Mouse (Mus musculus) embryonic facial prominence, embryonic 15.5 days (tissue): ENCODE measurements around the gene Tnfrsf1a. TPM values are rescaled to one million over a fixed set of nuclear protein-coding genes. Genes with fewer than 3 reads are reported as not detected.
A peak's percentile ranks its signal among the peaks of the same experiment; 100 is the strongest.

Source experiments
- ATAC-seq: fragments of 200-750 bp; cut with Nextera tagmentation; 2 replicates; pipeline ENCODE4 v1.8.0; 2017; ENCODE audit warnings: low read depth, moderate TSS enrichment; ENCODE audit not compliant: insufficient number of reproducible peaks, low FRiP score, low TSS enrichment
- H3K27ac ChIP-seq: fragments of 300-500 bp; sonication (generic); replicated peaks from 2 replicates; pipeline ENCODE4 v1.5.1; 2015; ENCODE audit warnings: mild to moderate bottlenecking, inconsistent platforms
- H3K27me3 ChIP-seq: fragments of 300-500 bp; sonication (generic); 2 replicates; pipeline ENCODE4 v1.6.1; 2015; ENCODE audit warnings: inconsistent platforms
- H3K36me3 ChIP-seq: fragments of 300-500 bp; sonication (generic); 2 replicates; pipeline ENCODE4 v1.6.1; 2015; ENCODE audit warnings: mild to moderate bottlenecking, inconsistent platforms
- H3K4me1 ChIP-seq: fragments of 300-500 bp; sonication (generic); 2 replicates; pipeline ENCODE4 v1.6.1; 2015; ENCODE audit warnings: inconsistent platforms
- H3K4me2 ChIP-seq: fragments of 300-500 bp; sonication (generic); replicated peaks from 2 replicates; pipeline ENCODE4 v1.6.1; 2015; ENCODE audit warnings: mild to moderate bottlenecking, inconsistent platforms
- H3K4me3 ChIP-seq: fragments of 300-500 bp; sonication (generic); replicated peaks from 2 replicates; pipeline ENCODE4 v1.5.1; 2015; ENCODE audit warnings: mild to moderate bottlenecking, inconsistent platforms
- H3K9ac ChIP-seq: fragments of 300-500 bp; sonication (generic); 2 replicates; pipeline ENCODE4 v1.6.1; 2015; ENCODE audit warnings: inconsistent platforms
- H3K9me3 ChIP-seq: fragments of 300-500 bp; sonication (generic); replicated peaks from 2 replicates; pipeline ENCODE4 v1.6.1; 2016; ENCODE audit warnings: inconsistent platforms
- WGBS: fragments of 180-500 bp; shearing (Covaris S2); methylation state at CpG from one replicate; pipeline ENCODE4 v1.1.7; 2015; 5-methylcytosine and 5-hydroxymethylcytosine counted together
- polyA plus RNA-seq: library from polyadenylated mRNA; unstranded; fragments of >200 nt; fragmentation: Nextera tagmentation; extraction: Ambion mirVana; gene quantifications from 2 replicates; pipeline ENCODE4 v1.2.1, GENCODE M21; 2015

The Tnfrsf1a gene
- polyA plus RNA-seq, 1 experiment from 2014 or later: 88.7 TPM

- no peak overlapping the region for H3K4me2 ChIP-seq
- peak overlapping the region; percentile 58; the same call in 1 of the 2 replicates for H3K27ac ChIP-seq
- no peak for ATAC-seq
- WGBS: 69% methylated on average over 1 of the region's 1 CpGs
- peaks cover 38% of the 10 kb centered on the region for H3K4me1 ChIP-seq
- H3K4me3 ChIP-seq: no peak overlapping the region
- H3K27me3 ChIP-seq: no peaks in the 10 kb centered on the region
- no peaks in the 10 kb centered on the region for H3K9me3 ChIP-seq
- H3K36me3 ChIP-seq: no peaks in the 10 kb centered on the region
- no peak overlapping the region for H3K9ac ChIP-seq
These were observed 3.5 kb upstream of the Tnfrsf1a start for GRCm38 (mm10) chr6:125345625-125346024.

- no peak overlapping the region for H3K4me2 ChIP-seq
- 55% methylated on average over 2 of the region's 2 CpGs for WGBS
- ATAC-seq: no peak
- H3K27me3 ChIP-seq: no peaks in the 10 kb centered on the region
- H3K36me3 ChIP-seq: no peaks in the 10 kb centered on the region
- peaks cover 42% of the 10 kb centered on the region for H3K4me1 ChIP-seq
- no peak overlapping the region for H3K9ac ChIP-seq
- H3K27ac ChIP-seq: 0 out of 2 replicates have a peak overlapping the region, but pooled peaks have one; percentile 58
- H3K4me3 ChIP-seq: no peak overlapping the region
- H3K9me3 ChIP-seq: no peaks in the 10 kb centered on the region
These were observed 3.1 kb upstream of the Tnfrsf1a start for GRCm38 (mm10) chr6:125346029-125346428.

- H3K4me3 ChIP-seq: peak overlapping the region; percentile 76
- H3K27me3 ChIP-seq: no peaks in the 10 kb centered on the region
- no peaks in the 10 kb centered on the region for H3K9me3 ChIP-seq
- under 1% methylated on average over 27 of the region's 27 CpGs for WGBS
- H3K36me3 ChIP-seq: no peaks in the 10 kb centered on the region
- H3K9ac ChIP-seq: peak overlapping the region; percentile 81
- H3K4me2 ChIP-seq: peak overlapping the region; percentile 85
- peaks cover 61% of the 10 kb centered on the region for H3K4me1 ChIP-seq
- H3K27ac ChIP-seq: peak overlapping the region; percentile 89
- ATAC-seq: peak; percentile 85
These were observed 541 bp downstream of the Tnfrsf1a start for GRCm38 (mm10) chr6:125349575-125350230.

GRCm38 (mm10) chr6:125350231-125350994 is 1.3 kb downstream of the Tnfrsf1a start:
- Histone ChIP-seq H3K36me3 (no peaks in the 10 kb centered on the region), H3K4me2 (peak overlapping the region; percentile 85), H3K4me1 (peaks cover 64% of the 10 kb centered on the region), H3K9me3 (no peaks in the 10 kb centered on the region), H3K4me3 (peak overlapping the region; percentile 76), H3K27ac (peak overlapping the region; percentile 89), H3K27me3 (no peaks in the 10 kb centered on the region), H3K9ac (peak overlapping the region; percentile 81)
- ATAC-seq: no peak
- WGBS: 2% methylated on average over 20 of the region's 20 CpGs

GRCm38 (mm10) chr6:125350995-125351324 is 1.8 kb downstream of the Tnfrsf1a start:
- no peak overlapping the region for H3K27ac ChIP-seq
- no peaks in the 10 kb centered on the region for H3K27me3 ChIP-seq
- 72% methylated on average over 2 of the region's 2 CpGs for WGBS
- no peaks in the 10 kb centered on the region for H3K9me3 ChIP-seq
- ATAC-seq: no peak
- peak overlapping the region; percentile 85 for H3K4me2 ChIP-seq
- H3K36me3 ChIP-seq: no peaks in the 10 kb centered on the region
- peak overlapping the region; percentile 76 for H3K4me3 ChIP-seq
- H3K4me1 ChIP-seq: peaks cover 69% of the 10 kb centered on the region
- H3K9ac ChIP-seq: no peak overlapping the region; the same call in 1 of the 2 replicates

DNA sequence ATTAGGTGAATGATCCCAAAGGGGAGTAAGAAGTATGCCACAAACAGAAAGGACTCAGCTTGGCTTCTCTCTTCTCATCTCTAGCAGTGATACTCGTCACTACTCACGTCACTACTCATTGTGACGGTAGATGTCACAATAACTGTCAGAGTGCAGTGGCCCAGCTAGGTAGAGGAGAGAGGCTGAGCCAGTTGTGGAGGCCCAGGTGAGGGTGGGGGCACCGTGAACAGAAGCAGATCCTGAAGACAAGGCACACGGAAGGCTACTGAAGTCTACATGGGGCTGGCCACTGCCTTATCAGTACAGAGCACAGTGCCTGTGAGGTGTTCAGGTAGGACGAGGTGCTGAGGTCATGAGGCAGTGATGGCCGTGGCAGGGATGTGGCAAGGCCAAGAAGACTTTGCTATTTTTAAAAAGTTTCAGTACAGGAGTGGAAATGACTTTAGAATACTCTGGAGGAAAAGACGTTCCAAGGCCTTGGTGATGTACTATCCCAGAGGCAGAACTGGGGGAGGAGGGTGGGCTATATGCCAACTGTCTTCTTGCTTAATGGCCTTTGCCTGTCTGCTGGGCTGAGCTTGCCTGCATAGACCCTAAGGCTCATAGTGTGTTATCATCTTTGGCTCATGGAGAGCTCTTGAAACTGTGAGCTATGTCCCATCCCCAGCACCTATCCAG is 2.3 kb downstream of the Tnfrsf1a start:
- Histone ChIP-seq H3K4me2 (peak overlapping the region; percentile 85), H3K27ac (0 out of 2 replicates have a peak overlapping the region, but pooled peaks have one; percentile 29), H3K27me3 (no peaks in the 10 kb centered on the region), H3K9ac (no peak overlapping the region), H3K4me1 (peaks cover 74% of the 10 kb centered on the region), H3K36me3 (no peaks in the 10 kb centered on the region), H3K4me3 (peak overlapping the region; percentile 76), H3K9me3 (no peaks in the 10 kb centered on the region)
- WGBS: 59% methylated on average over 8 of the region's 8 CpGs
- ATAC-seq: no peak

DNA sequence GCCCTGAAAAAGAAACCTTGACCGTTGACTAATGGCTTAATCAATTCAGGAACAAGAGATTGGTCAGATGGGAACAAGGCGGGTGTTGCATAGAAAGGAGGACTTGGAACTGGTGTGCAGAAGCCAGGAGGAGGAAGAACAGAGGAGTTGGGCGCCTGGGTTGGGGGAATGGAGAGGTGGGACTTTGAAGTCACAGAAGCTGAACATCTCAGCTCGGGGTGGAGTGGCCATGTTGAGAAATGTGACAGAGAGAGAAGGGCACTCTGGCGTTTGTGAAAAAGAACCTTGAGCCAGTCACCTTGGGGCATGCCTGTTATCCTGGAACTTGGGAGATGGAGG is 2.9 kb downstream of the Tnfrsf1a start:
- Histone ChIP-seq H3K4me2 (peak overlapping the region; percentile 85; the same call in 1 of the 2 replicates), H3K4me1 (peaks cover 74% of the 10 kb centered on the region), H3K36me3 (0 out of 2 replicates have a peak, but pooled peaks cover under 1% of the 10 kb centered on the region), H3K27me3 (no peaks in the 10 kb centered on the region), H3K4me3 (no peak overlapping the region), H3K9me3 (no peaks in the 10 kb centered on the region), H3K27ac (0 out of 2 replicates have a peak overlapping the region, but pooled peaks have one; percentile 29), H3K9ac (no peak overlapping the region)
- no peak for ATAC-seq
- 60% methylated on average over 5 of the region's 5 CpGs for whole genome bisulfite sequencing

- H3K27me3 ChIP-seq: no peaks in the 10 kb centered on the region
These were observed 3.6 kb downstream of the Tnfrsf1a start for GRCm38 (mm10) chr6:125352811-125353210.

DNA sequence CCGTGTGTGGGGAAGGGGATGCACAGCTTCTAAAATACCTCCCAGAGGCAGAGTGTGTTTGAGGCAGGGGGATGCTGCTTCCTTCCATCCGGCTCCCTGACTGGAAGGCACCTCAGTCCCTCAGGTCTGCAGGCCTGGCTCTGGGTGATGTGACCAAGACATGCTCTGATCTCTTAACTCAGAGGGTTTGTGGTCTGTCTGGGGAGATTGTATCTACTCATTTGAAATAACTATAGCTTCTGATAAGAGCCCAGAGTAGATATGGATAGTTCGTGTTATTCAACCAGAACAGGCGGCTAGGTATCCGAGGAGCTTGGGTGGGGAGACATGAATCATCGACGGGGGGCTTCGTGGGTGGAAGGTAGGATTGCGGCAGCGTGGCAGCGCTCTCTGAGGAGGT is 4.1 kb downstream of the Tnfrsf1a start:
- Histone ChIP-seq H3K27me3 (no peaks in the 10 kb centered on the region), H3K4me1 (peaks cover 81% of the 10 kb centered on the region), H3K4me2 (0 out of 2 replicates have a peak overlapping the region, but pooled peaks have one; percentile 10), H3K36me3 (peaks cover 13% of the 10 kb centered on the region), H3K9ac (no peak overlapping the region), H3K9me3 (no peaks in the 10 kb centered on the region), H3K4me3 (no peak overlapping the region), H3K27ac (no peak overlapping the region)
- ATAC-seq: no peak
- WGBS: 74% methylated on average over 11 of the region's 11 CpGs

More at GRCm38 (mm10) chr6:125352811-125353210, 3.6 kb downstream of the Tnfrsf1a start:
- no peak for ATAC-seq
- Histone ChIP-seq H3K27ac (no peak overlapping the region), H3K36me3 (peaks cover 9% of the 10 kb centered on the region), H3K9ac (no peak overlapping the region), H3K9me3 (no peaks in the 10 kb centered on the region), H3K4me3 (peak overlapping the region; percentile 2; the same call in 1 of the 2 replicates), H3K4me1 (peaks cover 81% of the 10 kb centered on the region), H3K4me2 (0 out of 2 replicates have a peak overlapping the region, but pooled peaks have one; percentile 10)
- 48% methylated on average over 4 of the region's 4 CpGs for WGBS

GRCm38 (mm10) chr6:125353655-125354054 is 4.5 kb downstream of the Tnfrsf1a start:
- peaks cover 77% of the 10 kb centered on the region for H3K4me1 ChIP-seq
- no peak for ATAC-seq
- 0 out of 2 replicates have a peak overlapping the region, but pooled peaks have one; percentile 1 for H3K4me2 ChIP-seq
- no peak overlapping the region for H3K9ac ChIP-seq
- no peaks in the 10 kb centered on the region for H3K27me3 ChIP-seq
- no peak overlapping the region for H3K4me3 ChIP-seq
- peaks cover 17% of the 10 kb centered on the region for H3K36me3 ChIP-seq
- 75% methylated on average over 4 of the region's 4 CpGs for whole genome bisulfite sequencing
- H3K27ac ChIP-seq: peak overlapping the region; percentile 59
- H3K9me3 ChIP-seq: no peaks in the 10 kb centered on the region
